Mouse (Mus musculus) embryo, embryonic 9.5 days (tissue): ENCODE data around the gene Ankfy1.
A peak's percentile ranks its signal among the peaks of the same experiment; 100 is the strongest.
"Not testable (repeated sequence)": the region's sequence is repeated elsewhere in the genome, so short reads cannot be mapped to it uniquely, and the experiment has no call there.

Experiments used
- DNase-seq: peaks from one replicate; pipeline ENCODE4 v3.0.0-alpha.2; 2017; ENCODE audit errors: extremely low spot score

Gene Ankfy1

GRCm38 (mm10) chr11:72689551-72690510, at the start of gene Ankfy1:
Ankfy1 (plus strand) TSS chr11:72690006.
- peak; percentile 98 for DNase-seq

- no peak for DNase-seq
Measured at GRCm38 (mm10) chr11:72642730-72643129, 47.1 kb upstream of the Ankfy1 start.

GRCm38 (mm10) chr11:72645386-72645785, 44.4 kb upstream of the Ankfy1 start:
- DNase-seq = no peak

GRCm38 (mm10) chr11:72650347-72650746, 39.5 kb upstream of the Ankfy1 start:
- no peak for DNase-seq

- no peak for DNase-seq
Measured at GRCm38 (mm10) chr11:72659918-72660317, 29.9 kb upstream of the Ankfy1 start.

GRCm38 (mm10) chr11:72660359-72660758, 29.4 kb upstream of the Ankfy1 start:
- no peak for DNase-seq

GRCm38 (mm10) chr11:72664641-72665040, 25.2 kb upstream of the Ankfy1 start:
- DNase-seq = no peak

GRCm38 (mm10) chr11:72670634-72671033, 19.2 kb upstream of the Ankfy1 start:
- no peak for DNase-seq

GRCm38 (mm10) chr11:72671294-72671988, 18.4 kb upstream of the Ankfy1 start:
- no peak for DNase-seq

- DNase-seq = no peak
Measured at GRCm38 (mm10) chr11:72672438-72672837, 17.4 kb upstream of the Ankfy1 start.

- no peak for DNase-seq
Measured at GRCm38 (mm10) chr11:72675280-72675679, 14.5 kb upstream of the Ankfy1 start.

- no peak for DNase-seq
Measured at GRCm38 (mm10) chr11:72680726-72681125, 9.1 kb upstream of the Ankfy1 start.

- DNase-seq = no peak
Measured at GRCm38 (mm10) chr11:72683402-72683801, 6.4 kb upstream of the Ankfy1 start.

GRCm38 (mm10) chr11:72686697-72687096, 3.1 kb upstream of the Ankfy1 start:
- no peak for DNase-seq

GRCm38 (mm10) chr11:72688242-72688641, 1.6 kb upstream of the Ankfy1 start:
- peak; percentile 38 for DNase-seq

- DNase-seq = no peak
Measured at GRCm38 (mm10) chr11:72689115-72689514, 691 bp upstream of the Ankfy1 start.

- no peak for DNase-seq
Measured at GRCm38 (mm10) chr11:72692353-72692752, 2.5 kb downstream of the Ankfy1 start.

GRCm38 (mm10) chr11:72695025-72695424, 5.2 kb downstream of the Ankfy1 start:
- DNase-seq = no peak

GRCm38 (mm10) chr11:72696368-72696971, 6.7 kb downstream of the Ankfy1 start:
- DNase-seq = no peak

- DNase-seq = no peak
Measured at GRCm38 (mm10) chr11:72697323-72697722, 7.5 kb downstream of the Ankfy1 start.

- DNase-seq = not testable (repeated sequence)
Measured at GRCm38 (mm10) chr11:72705111-72705510, 15.3 kb downstream of the Ankfy1 start.

- no peak for DNase-seq
Measured at GRCm38 (mm10) chr11:72712721-72713120, 22.9 kb downstream of the Ankfy1 start.
